Mouse (Mus musculus): ENCODE data around the gene Mfsd4a. TPM values are rescaled to one million over a fixed set of nuclear protein-coding genes. Genes with fewer than 3 reads are reported as not detected.

The Mfsd4a gene
- polyA plus RNA-seq, 1 experiment from 2014 or later: 18.5 TPM

- H3K4me2 ChIP-seq (replicated peaks; ENCODE audit: low read depth, low read length): peak overlapping the region; percentile 73
- H3K4me3 ChIP-seq (ENCODE audit: low read length): peak overlapping the region; percentile 83
- no peaks in the 10 kb centered on the region for H3K9me3 ChIP-seq (ENCODE audit: low read length)
- peaks cover 26% of the 10 kb centered on the region for H3K4me1 ChIP-seq (ENCODE audit: insufficient read depth, low read length)
- H3K9ac ChIP-seq (replicated peaks; ENCODE audit: low read length): peak overlapping the region; percentile 98
- peak overlapping the region; percentile 99 for H3K27ac ChIP-seq (ENCODE audit: low read length)
- peaks cover under 1% of the 10 kb centered on the region; the same call in 1 of the 2 replicates for H3K36me3 ChIP-seq (ENCODE audit: insufficient read depth, low read length)
- ATAC-seq (ENCODE audit: low FRiP score, low TSS enrichment): no peak
- H3K27me3 ChIP-seq (ENCODE audit: insufficient read depth, low read length): no peaks in the 10 kb centered on the region
- 37% methylated on average over 8 of the region's 8 CpGs for WGBS
Measured at GRCm38 (mm10) chr1:132008881-132009644, 58.8 kb downstream of the Mfsd4a start.

- Histone ChIP-seq H3K9me3 (ENCODE audit: low read length) (no peaks in the 10 kb centered on the region), H3K27ac (ENCODE audit: low read length) (peak overlapping the region; percentile 99), H3K9ac (replicated peaks; ENCODE audit: low read length) (peak overlapping the region; percentile 98), H3K27me3 (ENCODE audit: insufficient read depth, low read length) (no peaks in the 10 kb centered on the region), H3K4me1 (ENCODE audit: insufficient read depth, low read length) (peaks cover 26% of the 10 kb centered on the region), H3K4me3 (ENCODE audit: low read length) (peak overlapping the region; percentile 83), H3K4me2 (replicated peaks; ENCODE audit: low read depth, low read length) (peak overlapping the region; percentile 73), H3K36me3 (ENCODE audit: insufficient read depth, low read length) (no peaks in the 10 kb centered on the region)
- ATAC-seq (ENCODE audit: low FRiP score, low TSS enrichment): peak; percentile 91
- under 1% methylated on average over 61 of the region's 72 CpGs for WGBS
Measured at GRCm38 (mm10) chr1:132007828-132008827, 59.7 kb downstream of the Mfsd4a start.

GRCm38 (mm10) chr1:132007282-132007815, 60.5 kb downstream of the Mfsd4a start, which contains the start of gene Elk4:
TSS of gene Elk4 (plus strand) at chr1:132007607.
- 0% methylated on average over 58 of the region's 61 CpGs for WGBS
- peak; percentile 94 for ATAC-seq (ENCODE audit: low FRiP score, low TSS enrichment)
- Histone ChIP-seq H3K9ac (replicated peaks; ENCODE audit: low read length) (peak within 1 kb of the TSS; percentile 98), H3K27ac (ENCODE audit: low read length) (peak within 1 kb of the TSS; percentile 99), H3K9me3 (ENCODE audit: low read length) (no peaks in the 10 kb centered on the region), H3K4me1 (ENCODE audit: insufficient read depth, low read length) (peaks cover 26% of the 10 kb centered on the region), H3K4me3 (ENCODE audit: low read length) (peak within 1 kb of the TSS; percentile 83), H3K27me3 (ENCODE audit: insufficient read depth, low read length) (no peaks in the 10 kb centered on the region), H3K36me3 (ENCODE audit: insufficient read depth, low read length) (no peaks in the 10 kb centered on the region), H3K4me2 (replicated peaks; ENCODE audit: low read depth, low read length) (peak within 1 kb of the TSS; percentile 73)

GRCm38 (mm10) chr1:132006721-132007120, 61.1 kb downstream of the Mfsd4a start:
- ATAC-seq (ENCODE audit: low FRiP score, low TSS enrichment): no peak
- Histone ChIP-seq H3K27ac (ENCODE audit: low read length) (peak overlapping the region; percentile 99), H3K36me3 (ENCODE audit: insufficient read depth, low read length) (no peaks in the 10 kb centered on the region), H3K4me1 (ENCODE audit: insufficient read depth, low read length) (peaks cover 26% of the 10 kb centered on the region), H3K9me3 (ENCODE audit: low read length) (no peaks in the 10 kb centered on the region), H3K4me2 (replicated peaks; ENCODE audit: low read depth, low read length) (peak overlapping the region; percentile 61), H3K4me3 (ENCODE audit: low read length) (peak overlapping the region; percentile 83), H3K9ac (replicated peaks; ENCODE audit: low read length) (peak overlapping the region; percentile 98), H3K27me3 (ENCODE audit: insufficient read depth, low read length) (no peaks in the 10 kb centered on the region)
- WGBS: 20% methylated on average over 5 of the region's 5 CpGs

- no peak overlapping the region for H3K4me3 ChIP-seq (ENCODE audit: low read length)
Measured at GRCm38 (mm10) chr1:132006046-132006445, 61.8 kb downstream of the Mfsd4a start.

GRCm38 (mm10) chr1:132005466-132005865, 62.4 kb downstream of the Mfsd4a start:
- H3K4me3 ChIP-seq (ENCODE audit: low read length): no peak overlapping the region
- H3K4me1 ChIP-seq (ENCODE audit: insufficient read depth, low read length): peaks cover 21% of the 10 kb centered on the region
- 100% methylated on average over 1 of the region's 1 CpGs for WGBS
- H3K27me3 ChIP-seq (ENCODE audit: insufficient read depth, low read length): no peaks in the 10 kb centered on the region
- H3K9me3 ChIP-seq (ENCODE audit: low read length): no peaks in the 10 kb centered on the region
- H3K4me2 ChIP-seq (replicated peaks; ENCODE audit: low read depth, low read length): no peak overlapping the region
- H3K9ac ChIP-seq (replicated peaks; ENCODE audit: low read length): no peak overlapping the region
- no peaks in the 10 kb centered on the region for H3K36me3 ChIP-seq (ENCODE audit: insufficient read depth, low read length)
- no peak for ATAC-seq (ENCODE audit: low FRiP score, low TSS enrichment)
- H3K27ac ChIP-seq (ENCODE audit: low read length): no peak overlapping the region

More at GRCm38 (mm10) chr1:132006046-132006445, 61.8 kb downstream of the Mfsd4a start:
- no peak overlapping the region for H3K27ac ChIP-seq (ENCODE audit: low read length)
- H3K4me1 ChIP-seq (ENCODE audit: insufficient read depth, low read length): peaks cover 26% of the 10 kb centered on the region
- no peaks in the 10 kb centered on the region for H3K27me3 ChIP-seq (ENCODE audit: insufficient read depth, low read length)
- no peaks in the 10 kb centered on the region for H3K36me3 ChIP-seq (ENCODE audit: insufficient read depth, low read length)
- ATAC-seq (ENCODE audit: low FRiP score, low TSS enrichment): no peak
- 80% methylated on average over 3 of the region's 3 CpGs for WGBS
- H3K4me2 ChIP-seq (replicated peaks; ENCODE audit: low read depth, low read length): no peak overlapping the region
- no peaks in the 10 kb centered on the region for H3K9me3 ChIP-seq (ENCODE audit: low read length)
- no peak overlapping the region for H3K9ac ChIP-seq (replicated peaks; ENCODE audit: low read length)

GRCm38 (mm10) chr1:132004574-132005180, 63.2 kb downstream of the Mfsd4a start:
- no peak for ATAC-seq (ENCODE audit: low FRiP score, low TSS enrichment)
- H3K4me3 ChIP-seq (ENCODE audit: low read length): no peak overlapping the region
- WGBS: 88% methylated on average over 6 of the region's 6 CpGs
- H3K27ac ChIP-seq (ENCODE audit: low read length): peak overlapping the region; percentile 26
- H3K4me2 ChIP-seq (replicated peaks; ENCODE audit: low read depth, low read length): no peak overlapping the region
- H3K36me3 ChIP-seq (ENCODE audit: insufficient read depth, low read length): no peaks in the 10 kb centered on the region
- no peak overlapping the region for H3K9ac ChIP-seq (replicated peaks; ENCODE audit: low read length)
- no peaks in the 10 kb centered on the region for H3K27me3 ChIP-seq (ENCODE audit: insufficient read depth, low read length)
- H3K9me3 ChIP-seq (ENCODE audit: low read length): no peaks in the 10 kb centered on the region
- H3K4me1 ChIP-seq (ENCODE audit: insufficient read depth, low read length): peaks cover 14% of the 10 kb centered on the region

- no peak overlapping the region for H3K27ac ChIP-seq (ENCODE audit: low read length)
- ATAC-seq (ENCODE audit: low FRiP score, low TSS enrichment): no peak
Measured at GRCm38 (mm10) chr1:132003817-132004216, 64.0 kb downstream of the Mfsd4a start.

GRCm38 (mm10) chr1:132003111-132003510, 64.8 kb downstream of the Mfsd4a start:
- ATAC-seq (ENCODE audit: low FRiP score, low TSS enrichment): no peak
- Histone ChIP-seq H3K9me3 (ENCODE audit: low read length) (no peaks in the 10 kb centered on the region), H3K36me3 (ENCODE audit: insufficient read depth, low read length) (no peaks in the 10 kb centered on the region), H3K27ac (ENCODE audit: low read length) (no peak overlapping the region), H3K4me1 (ENCODE audit: insufficient read depth, low read length) (peaks cover 5% of the 10 kb centered on the region; the same call in 1 of the 2 replicates), H3K27me3 (ENCODE audit: insufficient read depth, low read length) (no peaks in the 10 kb centered on the region), H3K4me2 (replicated peaks; ENCODE audit: low read depth, low read length) (no peak overlapping the region), H3K9ac (replicated peaks; ENCODE audit: low read length) (no peak overlapping the region), H3K4me3 (ENCODE audit: low read length) (no peak overlapping the region)
- WGBS: 78% methylated on average over 2 of the region's 2 CpGs

More at GRCm38 (mm10) chr1:132003817-132004216, 64.0 kb downstream of the Mfsd4a start:
- Histone ChIP-seq H3K36me3 (ENCODE audit: insufficient read depth, low read length) (no peaks in the 10 kb centered on the region), H3K4me3 (ENCODE audit: low read length) (no peak overlapping the region), H3K9ac (replicated peaks; ENCODE audit: low read length) (no peak overlapping the region), H3K27me3 (ENCODE audit: insufficient read depth, low read length) (no peaks in the 10 kb centered on the region), H3K4me2 (replicated peaks; ENCODE audit: low read depth, low read length) (no peak overlapping the region), H3K9me3 (ENCODE audit: low read length) (no peaks in the 10 kb centered on the region), H3K4me1 (ENCODE audit: insufficient read depth, low read length) (peaks cover 5% of the 10 kb centered on the region)
- WGBS: 48% methylated on average over 1 of the region's 1 CpGs

All from kidney, embryonic 16.5 days (tissue).